Mouse (Mus musculus): ENCODE measurements around the gene Ywhah.

DNA sequence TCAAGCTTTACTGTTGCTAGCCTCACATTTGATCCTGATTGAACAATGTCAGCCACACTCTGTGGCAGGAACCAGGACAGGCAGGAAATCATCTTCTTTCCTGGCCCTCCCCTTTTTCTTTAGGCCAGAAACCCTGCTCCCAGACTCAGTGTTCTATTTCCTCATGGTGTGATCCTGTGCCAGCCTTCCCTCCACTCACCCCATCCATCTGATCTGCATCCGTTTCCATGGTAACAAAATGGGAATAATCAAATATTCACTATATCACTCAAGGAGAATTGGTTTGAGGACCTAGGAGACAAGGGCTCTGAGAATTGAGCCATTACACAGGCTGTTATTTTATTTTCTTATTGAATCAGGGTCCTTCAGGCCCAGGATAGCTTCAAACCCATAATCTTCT, 22.1 kb upstream of the Ywhah start:
- TF ChIP-seq CTCF (IDR thresholded peaks at IDR 0.05; ENCODE audit: control insufficient read depth, insufficient read depth, insufficient replicate concordance, low read depth, low read length) (no peak), POLR2A (IDR thresholded peaks at IDR 0.05; ENCODE audit: control insufficient read depth, low read depth, low read length) (no peak)

Measured in testis, adult 2 months (tissue).